Mouse (Mus musculus): Measurements from ENCODE around the gene Btf3l4. TPM values are rescaled to one million over a fixed set of nuclear protein-coding genes. Genes with fewer than 3 reads are reported as not detected.

Btf3l4 gene
- polyA plus RNA-seq (2015; fragmentation: Nextera tagmentation; extraction: Ambion mirVana), result 256 and 275 TPM in 2 replicates

GRCm38 (mm10) chr4:108832916-108833827 is at the start of gene Btf3l4:
TSS of gene Btf3l4 (minus strand) at chr4:108833614.
- ATAC-seq, result peak; percentile 96
- under 1% methylated on average over 50 of the region's 73 CpGs for WGBS

GRCm38 (mm10) chr4:108878963-108879822 is 45.8 kb upstream of the Btf3l4 start, which contains the start of gene Rab3b:
TSS of gene Rab3b (plus strand) at chr4:108879063.
- no peaks in the 10 kb centered on the region for H3K9me3 ChIP-seq (replicated peaks)
- no peak within 1 kb of the TSS for H3K27ac ChIP-seq

More at GRCm38 (mm10) chr4:108832916-108833827, at the start of gene Btf3l4:
- peaks cover 39% of the 10 kb centered on the region for H3K4me1 ChIP-seq
- H3K36me3 ChIP-seq (ENCODE audit: poor library complexity, severe bottlenecking), result peaks cover 21% of the 10 kb centered on the region
- H3K4me2 ChIP-seq, result peak within 1 kb of the TSS; percentile 72
- peak within 1 kb of the TSS; percentile 100 for H3K27ac ChIP-seq
- peak within 1 kb of the TSS; percentile 77 for H3K4me3 ChIP-seq
- no peaks in the 10 kb centered on the region for H3K9me3 ChIP-seq (replicated peaks)
- H3K27me3 ChIP-seq, result no peaks in the 10 kb centered on the region
- peak within 1 kb of the TSS; percentile 98 for H3K9ac ChIP-seq

GRCm38 (mm10) chr4:108877901-108878300 is 44.5 kb upstream of the Btf3l4 start:
- Histone ChIP-seq H3K4me2 (no peak overlapping the region), H3K4me1 (peaks cover 5% of the 10 kb centered on the region), H3K27ac (no peak overlapping the region), H3K9ac (no peak overlapping the region), H3K27me3 (0 out of 2 replicates have a peak, but pooled peaks cover 4% of the 10 kb centered on the region), H3K36me3 (ENCODE audit: poor library complexity, severe bottlenecking) (no peaks in the 10 kb centered on the region), H3K4me3 (no peak overlapping the region), H3K9me3 (replicated peaks) (no peaks in the 10 kb centered on the region)
- ATAC-seq, result no peak
- WGBS, result 79% methylated on average over 6 of the region's 6 CpGs

More at GRCm38 (mm10) chr4:108878963-108879822, 45.8 kb upstream of the Btf3l4 start, which contains the start of gene Rab3b:
- Histone ChIP-seq H3K9ac (peak within 1 kb of the TSS; percentile 76), H3K27me3 (0 out of 2 replicates have a peak, but pooled peaks cover 4% of the 10 kb centered on the region), H3K4me2 (peak within 1 kb of the TSS; percentile 74), H3K4me3 (peak within 1 kb of the TSS; percentile 62), H3K36me3 (ENCODE audit: poor library complexity, severe bottlenecking) (no peaks in the 10 kb centered on the region), H3K4me1 (peaks cover 5% of the 10 kb centered on the region)
- peak; percentile 95 for ATAC-seq
- under 1% methylated on average over 46 of the region's 46 CpGs for WGBS

GRCm38 (mm10) chr4:108873746-108874145 is 40.3 kb upstream of the Btf3l4 start:
- Histone ChIP-seq H3K4me2 (no peak overlapping the region), H3K4me1 (no peaks in the 10 kb centered on the region), H3K9ac (no peak overlapping the region), H3K4me3 (no peak overlapping the region), H3K36me3 (ENCODE audit: poor library complexity, severe bottlenecking) (no peaks in the 10 kb centered on the region), H3K27me3 (0 out of 2 replicates have a peak, but pooled peaks cover 4% of the 10 kb centered on the region), H3K27ac (no peak overlapping the region), H3K9me3 (replicated peaks) (no peaks in the 10 kb centered on the region)
- WGBS, result 92% methylated on average over 5 of the region's 5 CpGs
- no peak for ATAC-seq

GRCm38 (mm10) chr4:108869730-108870374 is 36.4 kb upstream of the Btf3l4 start:
- H3K4me2 ChIP-seq, result no peak overlapping the region
- no peak overlapping the region for H3K4me3 ChIP-seq
- H3K27ac ChIP-seq, result no peak overlapping the region
- no peak overlapping the region for H3K9ac ChIP-seq
- ATAC-seq, result peak; percentile 85
- WGBS, result 34% methylated on average over 10 of the region's 10 CpGs
- no peaks in the 10 kb centered on the region for H3K9me3 ChIP-seq (replicated peaks)
- peaks cover under 1% of the 10 kb centered on the region; the same call in 1 of the 2 replicates for H3K36me3 ChIP-seq (ENCODE audit: poor library complexity, severe bottlenecking)
- no peaks in the 10 kb centered on the region for H3K4me1 ChIP-seq
- H3K27me3 ChIP-seq, result no peaks in the 10 kb centered on the region

GRCm38 (mm10) chr4:108866806-108867205 is 33.4 kb upstream of the Btf3l4 start:
- Histone ChIP-seq H3K36me3 (ENCODE audit: poor library complexity, severe bottlenecking) (peaks cover 29% of the 10 kb centered on the region), H3K4me3 (no peak overlapping the region), H3K27me3 (no peaks in the 10 kb centered on the region), H3K9me3 (replicated peaks) (no peaks in the 10 kb centered on the region), H3K4me2 (no peak overlapping the region), H3K27ac (no peak overlapping the region), H3K4me1 (no peaks in the 10 kb centered on the region), H3K9ac (no peak overlapping the region)
- WGBS, result 87% methylated on average over 7 of the region's 7 CpGs
- no peak for ATAC-seq

- Histone ChIP-seq H3K27ac (peak within 1 kb of the TSS; percentile 79), H3K36me3 (ENCODE audit: poor library complexity, severe bottlenecking) (peaks cover 13% of the 10 kb centered on the region), H3K9ac (peak within 1 kb of the TSS; percentile 87), H3K4me2 (peak within 1 kb of the TSS; percentile 97), H3K27me3 (no peaks in the 10 kb centered on the region), H3K9me3 (replicated peaks) (no peaks in the 10 kb centered on the region), H3K4me3 (peak within 1 kb of the TSS; percentile 89), H3K4me1 (peaks cover 26% of the 10 kb centered on the region)
- ATAC-seq, result peak; percentile 22; the same call in 1 of the 2 replicates
- WGBS, result 13% methylated on average over 20 of the region's 20 CpGs
Measured at GRCm38 (mm10) chr4:108848505-108848848, 15.1 kb upstream of the Btf3l4 start, which contains the start of gene A730015C16Rik. TSS of gene A730015C16Rik (minus strand) at chr4:108848619.

GRCm38 (mm10) chr4:108847715-108848504 is 14.5 kb upstream of the Btf3l4 start, which contains the start of gene Kti12:
TSS of gene Kti12 (plus strand) at chr4:108847785.
- ATAC-seq, result peak; percentile 94
- H3K4me3 ChIP-seq, result peak within 1 kb of the TSS; percentile 89
- under 1% methylated on average over 71 of the region's 77 CpGs for WGBS

GRCm38 (mm10) chr4:108845824-108846569 is 12.6 kb upstream of the Btf3l4 start:
- Histone ChIP-seq H3K4me1 (peaks cover 26% of the 10 kb centered on the region), H3K27me3 (no peaks in the 10 kb centered on the region), H3K36me3 (ENCODE audit: poor library complexity, severe bottlenecking) (peaks cover 10% of the 10 kb centered on the region), H3K9ac (no peak overlapping the region), H3K27ac (no peak overlapping the region), H3K9me3 (replicated peaks) (no peaks in the 10 kb centered on the region), H3K4me3 (no peak overlapping the region), H3K4me2 (no peak overlapping the region)
- 93% methylated on average over 5 of the region's 5 CpGs for WGBS
- ATAC-seq, result no peak

More at GRCm38 (mm10) chr4:108847715-108848504, 14.5 kb upstream of the Btf3l4 start, which contains the start of gene Kti12:
- Histone ChIP-seq H3K36me3 (ENCODE audit: poor library complexity, severe bottlenecking) (peaks cover 7% of the 10 kb centered on the region), H3K4me2 (peak within 1 kb of the TSS; percentile 97), H3K9me3 (replicated peaks) (no peaks in the 10 kb centered on the region), H3K9ac (peak within 1 kb of the TSS; percentile 87), H3K4me1 (peaks cover 26% of the 10 kb centered on the region), H3K27ac (peak within 1 kb of the TSS; percentile 79), H3K27me3 (no peaks in the 10 kb centered on the region)

- no peak for ATAC-seq
- H3K4me1 ChIP-seq, result peaks cover 6% of the 10 kb centered on the region
- peaks cover 10% of the 10 kb centered on the region; the same call in 1 of the 2 replicates for H3K36me3 ChIP-seq (ENCODE audit: poor library complexity, severe bottlenecking)
- H3K4me3 ChIP-seq, result no peak overlapping the region
- no peak overlapping the region for H3K9ac ChIP-seq
- no peaks in the 10 kb centered on the region for H3K9me3 ChIP-seq (replicated peaks)
- no peak overlapping the region for H3K27ac ChIP-seq
- H3K27me3 ChIP-seq, result no peaks in the 10 kb centered on the region
- H3K4me2 ChIP-seq, result no peak overlapping the region
Measured at GRCm38 (mm10) chr4:108843336-108843735, 9.9 kb upstream of the Btf3l4 start.

All from forebrain, embryonic 13.5 days (tissue).